ENCODE assay signal across 11 mouse cellular contexts in genomic region chr7:67548599-67549041, GRCm38 (mm10).
DNase-seq lines count a peak whose midpoint lies in the region; ATAC-seq and TF ChIP-seq lines count a peak whose summit lies in the region.
"Had no signal": no experiment of that assay in that cellular context is flagged by ENCODE, and none has a peak within 500 bp of the region (broad histone marks: within the 10 kb centered on the region; RNA-seq: fewer than 3 reads in every experiment).

No protein-coding gene starts in this region.

- ATAC-seq in midbrain, postnatal 0 days (ENCODE audit: low FRiP score) = peak; percentile 31; the same call in 1 of the 2 replicates
- no peak for ATAC-seq in midbrain, embryonic 13.5 days

- no peaks in the 10 kb centered on the region; the same call in 1 of the 2 replicates for H3K36me3 ChIP-seq in heart, adult 2 months (ENCODE audit: control insufficient read depth, insufficient read depth, low read length)
- no peaks in the 10 kb centered on the region for H3K36me3 ChIP-seq in midbrain, postnatal 0 days (ENCODE audit: insufficient read depth, low read length)
- H3K36me3 ChIP-seq in midbrain, embryonic 13.5 days = no peaks in the 10 kb centered on the region

- no peak overlapping the region for H3K9ac ChIP-seq in heart, adult 2 months (ENCODE audit: low read depth, low read length)
- H3K9ac ChIP-seq in midbrain, postnatal 0 days (replicated peaks; ENCODE audit: low read length, poor library complexity, severe bottlenecking) = no peak overlapping the region
- no peak overlapping the region for H3K9ac ChIP-seq in midbrain, embryonic 13.5 days (replicated peaks)
- H3K9ac ChIP-seq: liver, embryonic 14.5 days had no signal

- H3K4me1 ChIP-seq in heart, adult 2 months (ENCODE audit: control insufficient read depth, insufficient read depth, low read length) = peaks cover 5% of the 10 kb centered on the region
- no peaks in the 10 kb centered on the region for H3K4me1 ChIP-seq in midbrain, postnatal 0 days (ENCODE audit: insufficient read depth, low read length)
- peaks cover 7% of the 10 kb centered on the region; the same call in 1 of the 2 replicates for H3K4me1 ChIP-seq in midbrain, embryonic 13.5 days (replicated peaks)
- H3K4me1 ChIP-seq in olfactory bulb, adult 2 months (ENCODE audit: control insufficient read depth, insufficient read depth, low read length) = peaks cover 7% of the 10 kb centered on the region

- TF ChIP-seq CTCF in heart, adult 2 months (IDR thresholded peaks at IDR 0.05) = no peak
- no peak for TF ChIP-seq CTCF in midbrain, postnatal 0 days (IDR thresholded peaks at IDR 0.05)
- no peak for TF ChIP-seq CTCF in olfactory bulb, adult 2 months (IDR thresholded peaks at IDR 0.05; ENCODE audit: insufficient read depth, low read depth, low read length)

- DNase-seq in heart, adult 2 months = no peak
- no peak for DNase-seq in heart, postnatal 36 days
- DNase-seq in midbrain, postnatal 0 days (ENCODE audit: low spot score) = no peak
- peak; percentile 66 for DNase-seq in NIH3T3 (ENCODE audit: low read depth)
- DNase-seq in kidney, postnatal 36 days = no peak

- TF ChIP-seq EP300 in heart, adult 2 months (IDR thresholded peaks at IDR 0.05; ENCODE audit: insufficient read depth, low read depth, low read length) = no peak

- no peak for TF ChIP-seq POLR2A in heart, adult 2 months (IDR thresholded peaks at IDR 0.05; ENCODE audit: insufficient read depth, low read depth, low read length)
- no peak for TF ChIP-seq POLR2A in olfactory bulb, adult 2 months (IDR thresholded peaks at IDR 0.05; ENCODE audit: insufficient read depth, low read depth, low read length)

- no peaks in the 10 kb centered on the region for H3K79me2 ChIP-seq in heart, adult 2 months (replicated peaks; ENCODE audit: control insufficient read depth, insufficient read depth, low read length)

- intact Hi-C loops in heart, adult 2 months (cut with DNase I) = loop anchor here (2.0 to 5.0 kb wide), 4 partner anchors 28 to 306 kb away; partner anchors contain the start of gene Mef2a
- intact Hi-C loops in heart, postnatal 36 days (cut with DNase I) = loop anchor here (2.0 to 5.0 kb wide), 2 partner anchors 80 to 306 kb away; no protein-coding TSS in a partner anchor

- peak overlapping the region; percentile 12; the same call in 1 of the 2 replicates for H3K27ac ChIP-seq in heart, adult 2 months
- H3K27ac ChIP-seq in midbrain, postnatal 0 days (ENCODE audit: low read depth, low read length) = no peak overlapping the region
- H3K27ac ChIP-seq in midbrain, embryonic 13.5 days = no peak overlapping the region
- H3K27ac ChIP-seq in olfactory bulb, adult 2 months (ENCODE audit: insufficient read depth, low read depth, low read length) = peak overlapping the region; percentile 52
- H3K27ac ChIP-seq: kidney, postnatal 0 days; liver, embryonic 14.5 days had no signal

- WGBS in heart, adult 2 months = 76% methylated on average over 6 of the region's 6 CpGs
- WGBS in midbrain, postnatal 0 days = 70% methylated on average over 6 of the region's 6 CpGs
- 88% methylated on average over 6 of the region's 6 CpGs for WGBS in midbrain, embryonic 13.5 days
- 21% methylated on average over 6 of the region's 6 CpGs for WGBS in olfactory bulb, adult 2 months

- no peaks in the 10 kb centered on the region for H3K9me3 ChIP-seq in midbrain, postnatal 0 days (ENCODE audit: low read length)
- H3K9me3 ChIP-seq in midbrain, embryonic 13.5 days = no peaks in the 10 kb centered on the region
- H3K9me3 ChIP-seq: G1E had no signal

- no peaks in the 10 kb centered on the region for H3K27me3 ChIP-seq in heart, adult 2 months (ENCODE audit: control insufficient read depth, insufficient read depth, low read length)
- no peaks in the 10 kb centered on the region for H3K27me3 ChIP-seq in midbrain, postnatal 0 days (ENCODE audit: insufficient read depth, low read length)
- H3K27me3 ChIP-seq in midbrain, embryonic 13.5 days = no peaks in the 10 kb centered on the region

- no peak overlapping the region for H3K4me2 ChIP-seq in midbrain, postnatal 0 days (ENCODE audit: low read depth, low read length, poor library complexity, severe bottlenecking)
- H3K4me2 ChIP-seq in midbrain, embryonic 13.5 days (replicated peaks) = no peak overlapping the region
- H3K4me2 ChIP-seq: heart, embryonic 11.5 days had no signal

- H3K4me3 ChIP-seq in heart, adult 2 months = no peak overlapping the region
- H3K4me3 ChIP-seq in midbrain, postnatal 0 days (ENCODE audit: low read depth, low read length) = no peak overlapping the region
- H3K4me3 ChIP-seq in midbrain, embryonic 13.5 days (replicated peaks) = no peak overlapping the region
- no peak overlapping the region for H3K4me3 ChIP-seq in olfactory bulb, adult 2 months (ENCODE audit: insufficient read depth, low read depth, low read length)

Comparison
In these comparisons a context has a peak if more than half of its experiments do, and no peak if none do; other contexts are left out.
1. H3K27ac ChIP-seq: peak in heart, adult 2 months (single experiment) and olfactory bulb, adult 2 months (single experiment); none in midbrain, postnatal 0 days (single experiment) and midbrain, embryonic 13.5 days (single experiment).